Mouse (Mus musculus) neutrophil, adult 59 days (primary cell): ENCODE measurements around the gene Majin. TPM values are rescaled to one million over a fixed set of nuclear protein-coding genes. Genes with fewer than 3 reads are reported as not detected.

Experiments
- total RNA-seq, 2 experiments: library from RNA; stranded (reverse); gene quantifications; 1 replicate in 1 of 2; 2 replicates in 1 of 2; pipeline ENCODE4 v1.2.4; 2023

Majin gene
- total RNA-seq = not detected

DNA sequence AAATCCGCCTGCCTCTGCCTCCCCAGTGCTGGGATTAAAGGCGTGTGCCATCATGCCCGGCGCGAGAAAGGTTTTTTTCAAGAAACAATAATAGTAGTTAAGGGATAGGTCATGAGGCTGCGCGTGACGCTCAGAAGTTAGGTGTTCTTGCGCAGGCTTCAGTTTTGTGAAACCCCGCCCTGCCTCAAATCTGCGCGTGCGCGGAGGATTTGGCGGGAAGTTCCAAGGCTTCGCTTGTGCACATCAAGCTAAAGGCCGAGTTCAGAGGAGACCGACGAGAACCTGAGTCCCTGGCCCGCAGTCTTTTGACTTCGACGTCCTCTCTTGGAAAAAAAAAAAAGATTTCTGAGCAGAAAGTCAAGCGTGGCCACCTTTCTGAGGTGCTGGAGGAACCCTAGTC, at the start of gene Majin:
Gene Majin (plus strand): TSS at position 258 of the 400 bp plus-strand sequence.

DNA sequence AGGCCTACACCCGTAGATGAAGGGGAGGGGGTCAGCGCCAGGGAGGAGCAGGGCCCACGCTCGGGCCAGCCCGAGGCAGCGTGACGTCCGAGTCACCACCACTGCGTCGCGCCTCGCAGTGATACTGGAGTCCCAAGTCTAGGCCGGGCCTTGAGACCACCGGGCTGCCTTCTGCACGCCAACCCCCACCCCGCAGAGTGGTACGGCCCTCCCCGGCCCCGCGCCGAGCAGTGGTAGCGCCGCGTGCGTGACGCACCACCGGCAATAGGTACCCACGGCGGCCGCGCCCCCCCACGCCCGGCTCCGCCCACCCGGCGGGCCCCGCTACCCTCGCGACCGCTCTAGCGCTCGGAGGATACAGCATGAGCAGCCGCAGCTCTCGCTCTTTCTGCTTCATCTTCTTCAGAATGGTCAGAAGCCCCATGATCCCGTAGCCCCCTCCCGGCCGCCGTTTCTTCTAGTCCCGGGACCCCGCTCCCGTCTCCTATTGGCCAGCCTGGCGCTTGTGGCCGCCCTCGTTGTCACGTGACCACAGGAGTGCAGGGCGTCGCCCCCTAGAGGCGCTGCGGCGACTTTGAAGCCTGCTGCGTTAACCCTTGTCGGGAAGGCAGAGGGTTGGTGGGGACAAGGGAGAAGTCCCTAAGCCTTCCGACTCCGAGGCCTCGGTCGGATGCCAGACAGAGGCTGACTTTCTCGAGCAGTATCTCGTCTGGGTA, 43.4 kb upstream of the Majin start, which contains the start of gene Batf2:
Gene Batf2 (plus strand): TSS at position 306 of the 716 bp plus-strand sequence.

DNA sequence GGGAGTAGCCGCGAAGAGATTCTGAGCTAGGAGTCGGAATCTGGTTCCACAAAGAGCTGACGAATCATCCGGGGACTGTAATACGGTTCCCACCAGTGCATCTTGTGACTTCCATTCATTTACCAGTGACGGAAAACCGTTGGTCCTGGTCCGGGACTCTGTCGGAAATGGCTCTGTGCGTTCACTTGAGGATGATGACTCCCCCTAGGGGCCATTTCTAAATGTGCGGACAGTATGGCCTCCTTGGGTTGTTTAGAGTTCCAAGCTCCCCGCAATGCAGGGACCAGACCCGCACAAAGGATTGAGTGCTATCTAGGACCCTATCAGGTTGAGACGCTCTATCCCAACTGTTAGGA, 42.8 kb upstream of the Majin start, which contains the start of gene Arl2:
Gene Arl2 (minus strand): TSS at position 155 of the 356 bp plus-strand sequence.

DNA sequence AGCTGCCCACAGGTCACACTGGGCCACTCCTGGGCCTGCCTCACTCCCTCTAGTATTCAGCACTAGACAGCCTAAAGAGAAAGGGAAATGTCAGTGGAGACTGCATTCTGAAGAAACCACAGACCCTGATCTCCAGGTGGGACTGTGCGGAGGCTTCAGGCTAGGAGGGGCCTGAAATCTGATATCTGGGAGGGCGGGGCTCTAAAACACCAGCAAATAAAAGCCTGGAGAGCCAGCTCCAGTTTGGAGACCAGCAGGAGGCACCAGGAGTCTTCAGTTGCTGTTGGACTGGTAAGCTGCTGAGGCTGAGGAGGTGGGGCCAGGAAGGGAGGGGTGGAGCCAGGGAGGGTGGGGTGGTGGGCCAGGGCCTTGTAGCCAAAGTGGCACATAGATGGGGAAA, 41.9 kb downstream of the Majin start, which contains the start of gene Gpha2:
Gene Gpha2 (plus strand): TSS at position 246 of the 400 bp plus-strand sequence.

DNA sequence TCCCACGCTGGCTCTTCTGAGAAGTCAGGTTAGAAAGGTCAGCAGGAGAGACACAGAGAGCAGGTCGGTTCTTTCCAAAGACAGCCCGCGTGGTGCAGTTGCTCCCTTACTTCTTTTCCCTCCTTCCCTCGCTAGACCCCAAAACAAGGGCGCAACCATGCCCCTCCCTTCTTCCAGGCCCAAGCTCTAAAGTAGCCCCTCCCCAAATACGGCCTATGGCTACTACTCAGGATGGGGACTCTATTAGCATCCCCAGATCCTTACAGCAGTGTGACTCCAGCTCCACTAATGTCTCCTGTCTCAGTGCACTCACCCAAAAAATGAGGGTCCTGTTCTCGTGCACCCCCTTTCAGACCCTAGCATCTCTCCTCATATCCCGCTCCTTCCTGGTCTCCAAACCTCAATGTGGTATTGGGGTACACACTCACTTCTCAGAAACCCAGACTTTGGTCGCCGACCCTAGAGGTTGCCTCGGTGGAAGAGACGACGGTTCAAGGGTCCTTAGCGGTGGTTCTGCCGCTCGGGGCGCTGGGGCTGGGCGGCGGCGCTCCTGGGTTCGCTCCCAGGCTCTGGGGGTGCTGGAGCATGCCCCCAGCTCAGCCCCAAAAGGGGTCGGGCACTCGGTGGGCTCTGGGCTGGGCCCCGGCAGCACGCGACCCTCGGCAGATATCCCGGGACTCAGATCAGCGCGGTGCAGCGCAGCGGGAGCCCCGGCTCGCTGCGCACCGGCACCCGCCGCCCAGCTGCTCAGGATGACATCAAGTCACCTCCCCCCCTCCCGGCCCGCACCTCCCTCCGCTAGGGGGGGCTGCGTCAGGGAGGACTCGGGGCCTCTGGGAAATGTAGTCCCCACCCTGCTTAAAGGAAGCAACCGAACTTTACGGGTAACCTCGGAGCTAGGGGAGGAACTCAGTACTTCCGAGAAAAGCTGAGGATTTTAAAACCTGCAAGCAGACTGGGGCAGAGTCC, 51.2 kb downstream of the Majin start, which contains the start of gene Ppp2r5b:
Gene Ppp2r5b (minus strand): TSS at position 789 of the 969 bp plus-strand sequence.

DNA sequence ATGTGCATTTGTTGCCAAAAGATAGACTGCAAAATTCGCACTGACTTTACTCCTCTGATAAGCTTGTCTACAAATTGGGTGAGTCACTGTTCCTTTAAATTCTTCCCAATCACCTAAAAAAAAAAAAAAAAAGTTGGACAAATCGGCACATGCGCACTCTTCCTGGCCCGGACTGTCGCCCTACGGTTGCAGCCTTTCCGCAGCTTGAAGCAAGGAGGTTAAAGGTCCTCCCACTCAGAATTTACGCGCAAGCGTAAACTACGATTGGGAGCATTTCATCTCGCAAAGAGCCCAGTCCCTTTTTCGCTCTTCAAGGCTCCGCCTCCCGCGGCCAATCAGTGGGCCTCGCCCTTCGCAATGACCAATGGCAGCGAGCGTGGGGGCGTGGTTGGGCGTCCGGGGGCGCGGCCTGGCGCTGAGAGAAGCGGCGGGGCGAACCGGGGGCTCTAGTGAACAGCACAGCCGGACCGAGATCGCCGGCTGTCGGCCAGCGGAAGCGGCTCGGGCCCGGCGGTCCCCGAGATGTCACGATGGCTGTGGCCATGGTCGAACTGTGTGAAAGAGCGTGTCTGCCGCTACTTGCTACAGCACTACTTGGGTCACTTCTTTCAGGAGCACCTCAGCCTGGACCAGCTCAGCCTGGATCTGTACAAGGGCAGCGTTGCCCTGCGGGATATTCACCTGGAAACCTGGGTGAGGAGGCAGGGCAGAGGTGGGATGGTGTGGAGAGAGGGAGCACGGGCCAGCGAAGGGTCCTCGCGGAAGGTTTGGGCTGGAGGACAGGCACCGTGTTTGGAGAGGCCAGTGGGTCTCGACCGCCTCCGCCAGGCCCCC, 57.3 kb downstream of the Majin start, which contains the start of gene Atg2a:
Gene Atg2a (plus strand): TSS at position 395 of the 834 bp plus-strand sequence.

Other genes with a start within 250 kb of the Majin start
- 10 to 100 TPM; 30.9 to 35.0 TPM for gene Pola2, start 220.2 kb upstream of the Majin start, total RNA-seq
- gene Slc22a20, start 198.2 kb upstream of the Majin start, total RNA-seq = 1 to 10 TPM; 2.0 to 2.5 TPM
- gene Capn1, start 168.5 kb upstream of the Majin start, total RNA-seq = 100 to 1,000 TPM; 247 to 265 TPM
- gene Syvn1, start 137.8 kb upstream of the Majin start, total RNA-seq = 10 to 100 TPM; 45.6 to 51.2 TPM
- gene Mrpl49, start 126.6 kb upstream of the Majin start, total RNA-seq = 10 to 100 TPM; 15.8 to 16.7 TPM
- 1,000 to 10,000 TPM; 1,540 to 1,651 TPM for gene Fau, start 126.5 kb upstream of the Majin start, total RNA-seq
- gene Znhit2, start 123.2 kb upstream of the Majin start, total RNA-seq = 10 to 100 TPM; 11.2 to 11.7 TPM
- 1 to 10 TPM; 9.6 to 9.7 TPM for gene Tm7sf2, start 116.0 kb upstream of the Majin start, total RNA-seq
- 10 to 100 TPM; 70.3 to 87.1 TPM for gene Vps51, start 107.2 kb upstream of the Majin start, total RNA-seq
- not detected for gene Tmem262, start 104.4 kb upstream of the Majin start, total RNA-seq
- under 1 TPM in 1 of 2 experiments, not detected in 1; 0.71 TPM for gene Gm28374, start 102.1 kb upstream of the Majin start, total RNA-seq
- gene Zfpl1, start 99.4 kb upstream of the Majin start, total RNA-seq = 10 to 100 TPM; 38.5 to 39.7 TPM
- gene Cdca5, start 99.4 kb upstream of the Majin start, total RNA-seq = 10 to 100 TPM; 26.1 to 30.9 TPM
- gene AC131692.1, start 90.0 kb upstream of the Majin start, total RNA-seq = 1 to 10 TPM; 1.1 to 1.9 TPM
- gene Naaladl1, start 78.6 kb upstream of the Majin start, total RNA-seq = under 1 TPM; 0.49 to 0.60 TPM
- gene Sac3d1, start 65.7 kb upstream of the Majin start, total RNA-seq = 1 to 10 TPM; 5.2 to 6.0 TPM
- 10 to 100 TPM; 13.6 to 17.3 TPM for gene Snx15, start 56.1 kb upstream of the Majin start, total RNA-seq
- under 1 TPM in 1 of 2 experiments, not detected in 1; 0.42 TPM for gene Batf2, start 43.4 kb upstream of the Majin start, total RNA-seq
- 10 to 100 TPM; 11.0 to 12.8 TPM for gene Arl2, start 42.8 kb upstream of the Majin start, total RNA-seq
- gene Gpha2, start 42.0 kb downstream of the Majin start, total RNA-seq = not detected
- gene Ppp2r5b, start 51.5 kb downstream of the Majin start, total RNA-seq = 10 to 100 TPM; 14.6 to 20.9 TPM
- gene Atg2a, start 57.3 kb downstream of the Majin start, total RNA-seq = 100 to 1,000 TPM; 186 to 206 TPM
- 100 to 1,000 TPM; 224 to 254 TPM for gene Ehd1, start 92.3 kb downstream of the Majin start, total RNA-seq
- 10 to 100 TPM; 10.1 to 13.7 TPM for gene Cdc42bpg, start 122.1 kb downstream of the Majin start, total RNA-seq
- gene Men1, start 150.6 kb downstream of the Majin start, total RNA-seq = 10 to 100 TPM; 20.2 to 21.2 TPM
- 100 to 1,000 TPM; 393 to 423 TPM for gene Map4k2, start 156.7 kb downstream of the Majin start, total RNA-seq
- 100 to 1,000 TPM; 481 to 491 TPM for gene Sf1, start 179.3 kb downstream of the Majin start, total RNA-seq
- gene Pygm, start 200.0 kb downstream of the Majin start, total RNA-seq = 1 to 10 TPM; 4.8 to 7.8 TPM
- gene Rasgrp2, start 215.0 kb downstream of the Majin start, total RNA-seq = 100 to 1,000 TPM; 442 to 453 TPM
- under 1 TPM; 0.18 to 0.71 TPM for gene Nrxn2, start 234.3 kb downstream of the Majin start, total RNA-seq